Mouse (Mus musculus) gastrocnemius, adult 18-20 months (tissue): ENCODE data around the gene Ism1. TPM values are rescaled to one million over a fixed set of nuclear protein-coding genes. Genes with fewer than 3 reads are reported as not detected.

ENCODE experiments used
- total RNA-seq, 2 experiments: library from RNA; stranded (reverse); gene quantifications; 2 replicates each; pipeline ENCODE4 v1.2.3; 2021

Gene Ism1
- total RNA-seq, 2 experiments from 2014 or later = 0.34 to 0.57 TPM

Other genes starting within 250 kb of the Ism1 start
- not detected for gene Sptlc3, start 184.3 kb upstream of the Ism1 start, total RNA-seq